Mouse (Mus musculus) activated CD4-positive, CD25-positive, alpha-beta regulatory T cell (primary cell): ENCODE results near the gene Ptafr. TPM values are rescaled to one million over a fixed set of nuclear protein-coding genes. Genes with fewer than 3 reads are reported as not detected.

Source experiments
- polyA plus RNA-seq, 2 experiments: library from polyadenylated mRNA; unstranded; fragments of 100-300 nt; shearing (Covaris generic); gene quantifications; one replicate each; pipeline ENCODE4 v1.2.1; 2017

Gene Ptafr
- 1 to 10 TPM in 1 of 2 experiments, under 1 TPM in 1; 0.23 to 1.5 TPM for polyA plus RNA-seq

GRCm38 (mm10) chr4:132563965-132564364, at the start of gene Ptafr:
TSS of gene Ptafr (plus strand) at chr4:132564067.

GRCm38 (mm10) chr4:132532981-132533916, 30.6 kb upstream of the Ptafr start, which contains the start of gene Atpif1:
TSS of gene Atpif1 (minus strand) at chr4:132533659.

GRCm38 (mm10) chr4:132535406-132536121, 28.3 kb upstream of the Ptafr start, which contains the start of gene Dnajc8:
TSS of gene Dnajc8 (plus strand) at chr4:132535550.

Other genes with a start within 250 kb of the Ptafr start
- gene Trnau1ap, start 234.5 kb upstream of the Ptafr start, polyA plus RNA-seq: 10 to 100 TPM; 58.3 to 64.4 TPM
- gene Rcc1, start 210.5 kb upstream of the Ptafr start, polyA plus RNA-seq: 10 to 100 TPM; 29.3 to 33.4 TPM
- 1 to 10 TPM; 2.7 to 4.4 TPM for gene Phactr4, start 141.6 kb upstream of the Ptafr start, polyA plus RNA-seq
- 10 to 100 TPM; 20.6 to 21.7 TPM for gene Med18, start 100.1 kb upstream of the Ptafr start, polyA plus RNA-seq
- 10 to 100 TPM in 1 of 2 experiments, 1 to 10 TPM in 1; 3.0 to 13.9 TPM for gene Sesn2, start 53.6 kb upstream of the Ptafr start, polyA plus RNA-seq
- 100 to 1,000 TPM; 201 to 250 TPM for gene Atpif1, start 30.4 kb upstream of the Ptafr start, polyA plus RNA-seq
- 100 to 1,000 TPM; 211 to 287 TPM for gene Dnajc8, start 28.5 kb upstream of the Ptafr start, polyA plus RNA-seq
- 10 to 100 TPM; 23.2 to 39.6 TPM for gene Eya3, start 74.9 kb downstream of the Ptafr start, polyA plus RNA-seq
- 1 to 10 TPM; 3.4 to 4.8 TPM for gene Xkr8, start 168.5 kb downstream of the Ptafr start, polyA plus RNA-seq
- gene Smpdl3b, start 193.2 kb downstream of the Ptafr start, polyA plus RNA-seq: 1 to 10 TPM; 4.3 to 5.4 TPM
- gene Rpa2, start 204.3 kb downstream of the Ptafr start, polyA plus RNA-seq: 10 to 100 TPM; 69.5 to 84.9 TPM
- 1 to 10 TPM; 4.6 to 8.2 TPM for gene Themis2, start 232.3 kb downstream of the Ptafr start, polyA plus RNA-seq